Mouse (Mus musculus) testis, adult 2 months (tissue): Measurements from ENCODE around the gene Numa1. TPM values are rescaled to one million over a fixed set of nuclear protein-coding genes. Genes with fewer than 3 reads are reported as not detected.

Experiments
- H3K27ac ChIP-seq: fragments of 200-500 bp; 2 replicates; pipeline ENCODE4 v1.5.1; 2012; ENCODE audit warnings: low read depth, low read length; ENCODE audit not compliant: control insufficient read depth, insufficient read depth
- H3K27me3 ChIP-seq: fragments of 200-500 bp; 2 replicates; pipeline ENCODE4 v1.6.1; 2012; ENCODE audit warnings: mild to moderate bottlenecking, low read length, moderate library complexity; ENCODE audit not compliant: control insufficient read depth, insufficient read depth
- H3K36me3 ChIP-seq: fragments of 200-500 bp; 2 replicates; pipeline ENCODE4 v1.6.1; 2012; ENCODE audit warnings: mild to moderate bottlenecking, low read length; ENCODE audit not compliant: control insufficient read depth, insufficient read depth
- H3K4me1 ChIP-seq: fragments of 200-500 bp; 2 replicates; pipeline ENCODE4 v1.6.1; 2012; ENCODE audit warnings: low read length; ENCODE audit not compliant: control insufficient read depth, insufficient read depth
- H3K4me3 ChIP-seq: fragments of 200-500 bp; 2 replicates; pipeline ENCODE4 v1.5.1; 2012; ENCODE audit warnings: low read depth, mild to moderate bottlenecking, low read length, moderate library complexity, mixed read lengths; ENCODE audit not compliant: control insufficient read depth
- CTCF ChIP-seq: fragments of 200-500 bp; IDR thresholded peaks from 2 replicates; pipeline ENCODE4 v1.5.1; 2012; ENCODE audit warnings: low read depth, mild to moderate bottlenecking, inconsistent platforms, low read length, moderate library complexity; ENCODE audit not compliant: control insufficient read depth, insufficient read depth, insufficient replicate concordance
- POLR2A ChIP-seq: fragments of 200-500 bp; IDR thresholded peaks from 2 replicates; pipeline ENCODE4 v1.6.1; 2012; ENCODE audit warnings: low read depth, mild to moderate bottlenecking, inconsistent platforms, low read length, moderate library complexity; ENCODE audit not compliant: control insufficient read depth
- polyA plus RNA-seq: library from polyadenylated mRNA; depleted of rRNA; stranded (reverse); fragments of >200 nt; gene quantifications from 2 replicates; pipeline ENCODE4 v1.2.3, GENCODE M21; 2012

Gene Numa1
- polyA plus RNA-seq, 1 experiment = 21.9 TPM

GRCm38 (mm10) chr7:101969694-101970428 lies 36.0 kb downstream of the Numa1 start:
- TF ChIP-seq CTCF (no peak), POLR2A (peak; percentile 60)
- peaks cover 6% of the 10 kb centered on the region for H3K4me1 ChIP-seq
- peak overlapping the region; percentile 96 for H3K4me3 ChIP-seq
- H3K27me3 ChIP-seq = no peaks in the 10 kb centered on the region
- H3K27ac ChIP-seq = peak overlapping the region; percentile 98
- H3K36me3 ChIP-seq = no peaks in the 10 kb centered on the region

- Histone ChIP-seq H3K36me3 (no peaks in the 10 kb centered on the region), H3K4me1 (peaks cover 6% of the 10 kb centered on the region), H3K27me3 (no peaks in the 10 kb centered on the region), H3K27ac (peak overlapping the region; percentile 98), H3K4me3 (peak overlapping the region; percentile 96)
- TF ChIP-seq CTCF = no peak
- TF ChIP-seq POLR2A = no peak; the same call in 1 of the 2 replicates
Observed at GRCm38 (mm10) chr7:101970429-101970775, 36.5 kb downstream of the Numa1 start.

- H3K4me1 ChIP-seq = peaks cover 6% of the 10 kb centered on the region
- H3K4me3 ChIP-seq = peak overlapping the region; percentile 96
- H3K27me3 ChIP-seq = no peaks in the 10 kb centered on the region
- no peak for TF ChIP-seq POLR2A
- no peak for TF ChIP-seq CTCF
- H3K36me3 ChIP-seq = no peaks in the 10 kb centered on the region
- H3K27ac ChIP-seq = peak overlapping the region; percentile 79
Observed at GRCm38 (mm10) chr7:101970821-101971461, 37.0 kb downstream of the Numa1 start.

- H3K4me1 ChIP-seq = peaks cover 6% of the 10 kb centered on the region
- H3K4me3 ChIP-seq = no peak overlapping the region
- peak overlapping the region; percentile 79 for H3K27ac ChIP-seq
- no peaks in the 10 kb centered on the region for H3K36me3 ChIP-seq
- TF ChIP-seq POLR2A (no peak), CTCF (no peak)
- no peaks in the 10 kb centered on the region for H3K27me3 ChIP-seq
Observed at GRCm38 (mm10) chr7:101971721-101972120, 37.8 kb downstream of the Numa1 start.

- H3K36me3 ChIP-seq = no peaks in the 10 kb centered on the region
- no peak overlapping the region for H3K4me3 ChIP-seq
- H3K4me1 ChIP-seq = peaks cover 6% of the 10 kb centered on the region
- TF ChIP-seq CTCF (no peak), POLR2A (no peak)
- H3K27ac ChIP-seq = no peak overlapping the region
- no peaks in the 10 kb centered on the region for H3K27me3 ChIP-seq
Observed at GRCm38 (mm10) chr7:101973730-101974129, 39.8 kb downstream of the Numa1 start.

GRCm38 (mm10) chr7:101974505-101974904 lies 40.6 kb downstream of the Numa1 start:
- peaks cover 6% of the 10 kb centered on the region for H3K4me1 ChIP-seq
- H3K27ac ChIP-seq = no peak overlapping the region
- no peaks in the 10 kb centered on the region for H3K36me3 ChIP-seq
- no peak overlapping the region for H3K4me3 ChIP-seq
- no peak for TF ChIP-seq POLR2A
- no peak for TF ChIP-seq CTCF
- H3K27me3 ChIP-seq = no peaks in the 10 kb centered on the region

GRCm38 (mm10) chr7:101982735-101983134 lies 48.8 kb downstream of the Numa1 start:
- Histone ChIP-seq H3K4me1 (no peaks in the 10 kb centered on the region), H3K36me3 (no peaks in the 10 kb centered on the region), H3K27me3 (no peaks in the 10 kb centered on the region), H3K4me3 (no peak overlapping the region), H3K27ac (no peak overlapping the region)
- TF ChIP-seq POLR2A = no peak
- TF ChIP-seq CTCF = no peak
